Mouse (Mus musculus): ENCODE data around the gene Adat2. TPM values are rescaled to one million over a fixed set of nuclear protein-coding genes. Genes with fewer than 3 reads are reported as not detected.

Gene Adat2
- polyA plus RNA-seq, 1 experiment, result 9.4 TPM

- H3K79me2 ChIP-seq (ENCODE audit: control insufficient read depth, insufficient read depth), result no peaks in the 10 kb centered on the region
- no peak for TF ChIP-seq POLR2A (IDR thresholded peaks at IDR 0.05; ENCODE audit: insufficient read length, low read depth)
- no peak for TF ChIP-seq REST (IDR thresholded peaks at IDR 0.05; ENCODE audit: insufficient read depth, insufficient read length)
- TF ChIP-seq TCF12 (IDR thresholded peaks at IDR 0.05; ENCODE audit: insufficient read depth, poor library complexity, severe bottlenecking), result no peak
- TF ChIP-seq USF1 (IDR thresholded peaks at IDR 0.05; ENCODE audit: low read depth), result no peak
- no peak for TF ChIP-seq POLR2AphosphoS2 (IDR thresholded peaks at IDR 0.05; ENCODE audit: insufficient read length, low read depth)
- TF ChIP-seq TCF3 (IDR thresholded peaks at IDR 0.05; ENCODE audit: insufficient read length, low read depth), result no peak
- no peak for TF ChIP-seq MYOG (IDR thresholded peaks at IDR 0.05; ENCODE audit: control insufficient read depth in 1 of 3, insufficient read depth in 1 of 3, insufficient read length in 2 of 3, low read depth in 2 of 3)
- no peak for TF ChIP-seq CEBPB (IDR thresholded peaks at IDR 0.05; ENCODE audit: insufficient read depth, poor library complexity, severe bottlenecking)
- no peak for TF ChIP-seq SRF (IDR thresholded peaks at IDR 0.05; ENCODE audit: control insufficient read depth, insufficient read length, low read depth)
- TF ChIP-seq E2F4 (IDR thresholded peaks at IDR 0.05; ENCODE audit: insufficient read depth), result no peak
Measured at GRCm38 (mm10) chr10:13570697-13571538, 18.2 kb downstream of the Adat2 start.

DNA sequence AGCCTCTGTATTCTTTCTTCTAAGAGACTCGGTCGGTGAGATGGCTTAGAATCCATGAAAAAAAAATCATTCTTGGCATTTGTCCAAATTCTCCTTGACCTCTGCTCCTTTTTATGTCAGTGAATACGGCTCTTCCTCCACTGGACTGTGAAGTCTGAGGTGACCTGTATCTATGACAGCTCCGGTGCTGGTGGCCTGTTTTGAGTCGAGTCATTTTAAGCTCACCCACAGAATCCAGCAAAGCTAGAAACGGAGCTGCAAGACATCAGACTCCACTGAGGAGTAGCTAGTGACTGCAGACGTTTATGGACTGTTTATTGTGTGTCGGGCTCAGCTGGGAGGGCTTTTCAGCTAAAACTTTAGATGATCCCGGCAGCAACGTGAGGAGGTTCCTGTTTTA is 19.3 kb downstream of the Adat2 start:
- H3K36me3 ChIP-seq (ENCODE audit: control insufficient read depth, insufficient read depth), result no peaks in the 10 kb centered on the region

More at GRCm38 (mm10) chr10:13570697-13571538, 18.2 kb downstream of the Adat2 start:
- H3K27me3 ChIP-seq (ENCODE audit: control insufficient read depth, insufficient read depth, insufficient read length), result no peaks in the 10 kb centered on the region
- H3K4me2 ChIP-seq (ENCODE audit: low read depth), result no peak overlapping the region
- no peaks in the 10 kb centered on the region for H3K36me3 ChIP-seq (ENCODE audit: control insufficient read depth, insufficient read depth)
- H3K4me3 ChIP-seq, result no peak overlapping the region
- no peak overlapping the region for H3ac ChIP-seq (ENCODE audit: control insufficient read depth, insufficient read length)

DNA sequence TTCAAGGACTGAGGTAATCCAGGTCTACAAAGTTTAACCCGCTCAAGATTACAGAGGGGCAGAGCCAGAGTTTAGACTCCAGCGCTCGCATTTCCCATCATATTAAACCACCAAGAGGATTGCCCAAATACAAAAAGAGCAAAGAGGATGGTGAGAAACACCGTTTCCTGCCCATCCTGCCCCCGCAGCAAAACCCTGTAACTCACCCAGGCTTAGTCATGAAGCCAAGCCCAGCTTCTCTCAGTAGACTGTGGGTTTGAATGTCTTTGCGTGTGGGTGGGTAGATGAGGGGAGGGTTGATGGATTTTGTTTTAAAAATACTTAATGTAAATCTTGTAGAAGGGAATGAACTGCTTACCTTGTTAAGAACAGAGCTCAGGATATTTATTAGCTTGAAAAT is 19.7 kb downstream of the Adat2 start:
- Histone ChIP-seq H3K79me2 (ENCODE audit: control insufficient read depth, insufficient read depth) (no peaks in the 10 kb centered on the region), H3K27me3 (ENCODE audit: control insufficient read depth, insufficient read depth, insufficient read length) (no peaks in the 10 kb centered on the region), H3K4me2 (ENCODE audit: low read depth) (peak overlapping the region; percentile 68), H3K36me3 (ENCODE audit: control insufficient read depth, insufficient read depth) (no peaks in the 10 kb centered on the region), H3K4me3 (no peak overlapping the region), H3ac (ENCODE audit: control insufficient read depth, insufficient read length) (no peak overlapping the region)
- TF ChIP-seq REST (IDR thresholded peaks at IDR 0.05; ENCODE audit: insufficient read depth, insufficient read length) (no peak), MYOG (IDR thresholded peaks at IDR 0.05; ENCODE audit: control insufficient read depth in 1 of 3, insufficient read depth in 1 of 3, insufficient read length in 2 of 3, low read depth in 2 of 3) (no peak), POLR2AphosphoS2 (IDR thresholded peaks at IDR 0.05; ENCODE audit: insufficient read length, low read depth) (no peak), SRF (IDR thresholded peaks at IDR 0.05; ENCODE audit: control insufficient read depth, insufficient read length, low read depth) (no peak), USF1 (IDR thresholded peaks at IDR 0.05; ENCODE audit: low read depth) (no peak), POLR2A (IDR thresholded peaks at IDR 0.05; ENCODE audit: insufficient read length, low read depth) (no peak), TCF12 (IDR thresholded peaks at IDR 0.05; ENCODE audit: insufficient read depth, poor library complexity, severe bottlenecking) (no peak), MAX (IDR thresholded peaks at IDR 0.05; ENCODE audit: low read depth) (no peak), E2F4 (IDR thresholded peaks at IDR 0.05; ENCODE audit: insufficient read depth) (no peak)

More for the DNA sequence above, 19.3 kb downstream of the Adat2 start:
- Histone ChIP-seq H3K4me3 (no peak overlapping the region), H3K4me2 (ENCODE audit: low read depth) (peak overlapping the region; percentile 68), H3K27me3 (ENCODE audit: control insufficient read depth, insufficient read depth, insufficient read length) (no peaks in the 10 kb centered on the region), H3K79me2 (ENCODE audit: control insufficient read depth, insufficient read depth) (no peaks in the 10 kb centered on the region), H3ac (ENCODE audit: control insufficient read depth, insufficient read length) (no peak overlapping the region)
- TF ChIP-seq TCF3 (IDR thresholded peaks at IDR 0.05; ENCODE audit: insufficient read length, low read depth), result no peak
- TF ChIP-seq REST (IDR thresholded peaks at IDR 0.05; ENCODE audit: insufficient read depth, insufficient read length), result no peak
- no peak for TF ChIP-seq MYOG (IDR thresholded peaks at IDR 0.05; ENCODE audit: control insufficient read depth in 1 of 3, insufficient read depth in 1 of 3, insufficient read length in 2 of 3, low read depth in 2 of 3)
- no peak for TF ChIP-seq POLR2A (IDR thresholded peaks at IDR 0.05; ENCODE audit: insufficient read length, low read depth)
- no peak for TF ChIP-seq MAX (IDR thresholded peaks at IDR 0.05; ENCODE audit: low read depth)
- TF ChIP-seq POLR2AphosphoS2 (IDR thresholded peaks at IDR 0.05; ENCODE audit: insufficient read length, low read depth), result no peak
- no peak for TF ChIP-seq MYOD1 (IDR thresholded peaks at IDR 0.05; ENCODE audit: control insufficient read depth in 1 of 3, insufficient read length in 2 of 3, low read depth in 2 of 3)
- no peak for TF ChIP-seq USF1 (IDR thresholded peaks at IDR 0.05; ENCODE audit: low read depth)
- TF ChIP-seq CEBPB (IDR thresholded peaks at IDR 0.05; ENCODE audit: insufficient read depth, poor library complexity, severe bottlenecking), result no peak
- TF ChIP-seq E2F4 (IDR thresholded peaks at IDR 0.05; ENCODE audit: insufficient read depth), result no peak
- TF ChIP-seq TCF12 (IDR thresholded peaks at IDR 0.05; ENCODE audit: insufficient read depth, poor library complexity, severe bottlenecking), result no peak
- no peak for TF ChIP-seq SRF (IDR thresholded peaks at IDR 0.05; ENCODE audit: control insufficient read depth, insufficient read length, low read depth)

- no peak overlapping the region for H3ac ChIP-seq (ENCODE audit: control insufficient read depth, insufficient read length)
- no peaks in the 10 kb centered on the region for H3K79me2 ChIP-seq (ENCODE audit: control insufficient read depth, insufficient read depth)
- peak overlapping the region; percentile 56 for H3K4me2 ChIP-seq (ENCODE audit: low read depth)
- TF ChIP-seq CEBPB (IDR thresholded peaks at IDR 0.05; ENCODE audit: insufficient read depth, poor library complexity, severe bottlenecking), result no peak
- TF ChIP-seq POLR2A (IDR thresholded peaks at IDR 0.05; ENCODE audit: insufficient read length, low read depth), result no peak
- TF ChIP-seq POLR2AphosphoS2 (IDR thresholded peaks at IDR 0.05; ENCODE audit: insufficient read length, low read depth), result no peak
- no peak for TF ChIP-seq REST (IDR thresholded peaks at IDR 0.05; ENCODE audit: insufficient read depth, insufficient read length)
- no peak for TF ChIP-seq TCF12 (IDR thresholded peaks at IDR 0.05; ENCODE audit: insufficient read depth, poor library complexity, severe bottlenecking)
- TF ChIP-seq TCF3 (IDR thresholded peaks at IDR 0.05; ENCODE audit: insufficient read length, low read depth), result no peak
- TF ChIP-seq MYOG (IDR thresholded peaks at IDR 0.05; ENCODE audit: control insufficient read depth in 1 of 3, insufficient read depth in 1 of 3, insufficient read length in 2 of 3, low read depth in 2 of 3), result no peak
- no peak for TF ChIP-seq MYOD1 (IDR thresholded peaks at IDR 0.05; ENCODE audit: control insufficient read depth in 1 of 3, insufficient read length in 2 of 3, low read depth in 2 of 3)
- no peak for TF ChIP-seq E2F4 (IDR thresholded peaks at IDR 0.05; ENCODE audit: insufficient read depth)
- no peaks in the 10 kb centered on the region for H3K36me3 ChIP-seq (ENCODE audit: control insufficient read depth, insufficient read depth)
- no peaks in the 10 kb centered on the region for H3K27me3 ChIP-seq (ENCODE audit: control insufficient read depth, insufficient read depth, insufficient read length)
- H3K4me3 ChIP-seq, result no peak overlapping the region
Measured at GRCm38 (mm10) chr10:13577123-13577522, 24.4 kb downstream of the Adat2 start.
